Mouse (Mus musculus) urinary bladder, postnatal 36 days (tissue): Measurements from ENCODE around the gene Ldlrad3.

Experiments used
- DNase-seq, 2 experiments: peaks; one replicate each; pipeline ENCODE4 v3.0.0; 2022; ENCODE audit warnings: low spot score in 2 of 2, mixed read lengths in 1 of 2

Ldlrad3 gene

GRCm38 (mm10) chr2:102116521-102117401, 69.4 kb downstream of the Ldlrad3 start:
- no peak for DNase-seq

GRCm38 (mm10) chr2:102113801-102114200, 72.4 kb downstream of the Ldlrad3 start:
- DNase-seq = no peak

GRCm38 (mm10) chr2:102113323-102113722, 72.9 kb downstream of the Ldlrad3 start:
- no peak for DNase-seq

GRCm38 (mm10) chr2:102111906-102112499, 74.2 kb downstream of the Ldlrad3 start:
- DNase-seq = no peak

GRCm38 (mm10) chr2:102110306-102110705, 75.9 kb downstream of the Ldlrad3 start:
- no peak for DNase-seq

- DNase-seq = no peak
Observed at GRCm38 (mm10) chr2:102107280-102107679, 78.9 kb downstream of the Ldlrad3 start.

- DNase-seq = no peak
Observed at GRCm38 (mm10) chr2:102106728-102107127, 79.5 kb downstream of the Ldlrad3 start.

- no peak for DNase-seq
Observed at GRCm38 (mm10) chr2:102105454-102105853, 80.7 kb downstream of the Ldlrad3 start.

GRCm38 (mm10) chr2:102103955-102104354, 82.2 kb downstream of the Ldlrad3 start:
- no peak for DNase-seq

- no peak for DNase-seq
Observed at GRCm38 (mm10) chr2:102100490-102100889, 85.7 kb downstream of the Ldlrad3 start.

GRCm38 (mm10) chr2:102099702-102100450, 86.3 kb downstream of the Ldlrad3 start:
- no peak for DNase-seq

- no peak for DNase-seq
Observed at GRCm38 (mm10) chr2:102099261-102099660, 86.9 kb downstream of the Ldlrad3 start.

GRCm38 (mm10) chr2:102094773-102095172, 91.4 kb downstream of the Ldlrad3 start:
- no peak for DNase-seq

- DNase-seq = no peak
Observed at GRCm38 (mm10) chr2:102094281-102094680, 91.9 kb downstream of the Ldlrad3 start.

- DNase-seq = no peak
Observed at GRCm38 (mm10) chr2:102092579-102092978, 93.6 kb downstream of the Ldlrad3 start.

- peak; percentile 56 to 61 for DNase-seq
Observed at GRCm38 (mm10) chr2:102091516-102092350, 94.5 kb downstream of the Ldlrad3 start.

- no peak for DNase-seq
Observed at GRCm38 (mm10) chr2:102087787-102088186, 98.4 kb downstream of the Ldlrad3 start.

GRCm38 (mm10) chr2:102086583-102086982, 99.6 kb downstream of the Ldlrad3 start:
- DNase-seq = no peak

- no peak for DNase-seq
Observed at GRCm38 (mm10) chr2:102082782-102083181, 103.4 kb downstream of the Ldlrad3 start.

- peak; percentile 43 to 54 for DNase-seq
Observed at GRCm38 (mm10) chr2:102077554-102077953, 108.6 kb downstream of the Ldlrad3 start.

GRCm38 (mm10) chr2:102076237-102076636, 109.9 kb downstream of the Ldlrad3 start:
- DNase-seq = no peak
